Mouse (Mus musculus): ENCODE results near the gene Trp53bp2. TPM values are rescaled to one million over a fixed set of nuclear protein-coding genes. Genes with fewer than 3 reads are reported as not detected.

The Trp53bp2 gene
- total and polyA plus RNA-seq, 3 experiments = 2.6 to 15.1 TPM; not detected in 1

DNA sequence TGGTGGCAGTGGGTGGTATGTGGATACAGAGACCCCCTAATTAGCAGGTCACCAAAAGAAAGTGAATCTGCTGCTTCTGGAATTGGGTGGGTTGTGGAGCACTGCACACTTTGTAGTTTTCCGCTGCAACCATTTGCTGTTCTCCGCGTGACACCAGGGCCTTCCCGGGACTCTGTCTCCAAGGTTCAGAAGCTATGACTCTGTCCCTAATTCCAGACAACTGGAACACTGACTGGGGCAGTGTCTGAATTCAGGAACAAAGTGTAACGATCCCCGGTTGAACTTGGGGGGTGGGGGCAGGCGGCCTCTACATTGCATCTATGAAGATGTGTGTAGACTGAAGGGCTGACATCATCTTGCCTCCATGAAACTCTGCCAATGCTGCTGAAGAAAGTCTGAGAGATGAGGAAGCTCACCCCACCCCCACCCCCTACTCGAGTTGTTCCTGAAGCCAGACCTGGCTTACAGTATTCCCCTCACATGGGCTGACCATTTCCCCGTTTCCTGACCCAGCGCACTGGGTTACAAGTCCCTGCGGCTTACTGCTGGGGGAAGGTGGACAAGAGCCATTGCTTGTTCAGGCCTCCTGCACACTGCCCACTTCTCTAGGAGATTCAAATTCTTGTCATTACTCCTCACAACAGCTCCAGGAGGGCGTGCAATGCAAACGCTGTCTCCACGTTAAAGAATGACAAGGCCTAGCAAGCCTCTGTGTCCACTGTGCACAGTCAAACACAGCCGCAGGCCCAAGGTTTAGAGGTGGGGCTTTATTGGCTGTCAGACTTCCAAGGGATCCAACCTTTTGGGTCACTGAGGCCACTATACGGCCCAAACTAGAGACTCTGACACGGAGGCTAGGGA is 85.5 kb downstream of the Trp53bp2 start:
- no peak overlapping the region for H3K9ac ChIP-seq (ENCODE audit: control insufficient read depth, low read depth, low read length, poor library complexity, severe bottlenecking)
- H3K27ac ChIP-seq (ENCODE audit: control insufficient read depth, low read depth, low read length) = no peak overlapping the region
- H3K36me3 ChIP-seq (ENCODE audit: control insufficient read depth in 1 of 2, insufficient read depth in 2 of 2, low read length in 2 of 2) = peaks cover 0 to 4% of the 10 kb centered on the region in 2 experiments; a peak in 2 of 4 replicates
- DNase-seq (ENCODE audit: low read depth, low spot score) = no peak
- peaks cover 0 to 5% of the 10 kb centered on the region in 2 experiments; a peak in 2 of 4 replicates for H3K4me1 ChIP-seq (ENCODE audit: control insufficient read depth in 1 of 2, insufficient read depth in 2 of 2, low read length in 2 of 2)
- no peaks in the 10 kb centered on the region for H3K79me2 ChIP-seq (ENCODE audit: control insufficient read depth, insufficient read depth, low read length, poor library complexity)
- no peaks in the 10 kb centered on the region for H3K27me3 ChIP-seq (ENCODE audit: control insufficient read depth in 1 of 2, insufficient read depth in 2 of 2, low read length in 2 of 2)
- no peaks in the 10 kb centered on the region for H3K9me3 ChIP-seq (replicated peaks; ENCODE audit: insufficient read depth, low read length)
- H3K4me3 ChIP-seq (ENCODE audit: control insufficient read depth in 1 of 2, insufficient read depth in 1 of 2, low read depth in 2 of 2, low read length in 2 of 2) = no peak overlapping the region
- no peak for TF ChIP-seq USF1 (IDR thresholded peaks at IDR 0.05; ENCODE audit: low read depth, low read length)
- TF ChIP-seq GABPA (IDR thresholded peaks at IDR 0.05; ENCODE audit: low read depth, low read length) = no peak
- TF ChIP-seq TCF12 (IDR thresholded peaks at IDR 0.05; ENCODE audit: low read depth, low read length) = no peak
- TF ChIP-seq RAD21 (IDR thresholded peaks at IDR 0.05; ENCODE audit: low read depth, low read length) = no peak
- TF ChIP-seq HCFC1 (IDR thresholded peaks at IDR 0.05; ENCODE audit: low read depth, low read length) = no peak
- TF ChIP-seq USF2 (IDR thresholded peaks at IDR 0.05; ENCODE audit: borderline replicate concordance in 1 of 2, insufficient read depth in 1 of 2, low read depth in 1 of 2, low read length in 2 of 2) = no peak
- no peak for TF ChIP-seq CHD2 (IDR thresholded peaks at IDR 0.05; ENCODE audit: low read length)

DNA sequence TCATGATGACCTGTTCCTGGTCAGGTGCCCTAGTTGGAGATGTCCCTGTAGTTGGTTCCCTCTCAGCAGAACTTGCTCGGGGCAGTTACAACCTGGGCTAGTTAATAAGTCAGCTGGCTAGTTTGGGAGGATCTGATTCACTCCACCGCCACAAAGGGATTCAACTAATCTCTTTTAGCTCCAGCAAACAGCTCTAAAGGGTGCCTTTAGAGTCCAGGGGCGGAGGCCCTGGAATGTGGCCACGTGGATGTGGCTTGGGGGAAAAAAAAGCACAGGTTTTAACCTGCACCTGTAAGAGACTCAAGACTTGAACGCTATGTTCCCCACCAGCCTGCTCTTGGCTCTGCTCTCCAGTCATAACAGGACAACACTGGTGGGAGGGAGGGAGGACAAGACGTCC is 87.7 kb downstream of the Trp53bp2 start:
- no peaks in the 10 kb centered on the region for H3K4me1 ChIP-seq (ENCODE audit: control insufficient read depth in 1 of 2, insufficient read depth in 2 of 2, low read length in 2 of 2)
- no peaks in the 10 kb centered on the region for H3K36me3 ChIP-seq (ENCODE audit: control insufficient read depth in 1 of 2, insufficient read depth in 2 of 2, low read length in 2 of 2)
- H3K27ac ChIP-seq (ENCODE audit: control insufficient read depth, low read depth, low read length) = no peak overlapping the region
- no peak overlapping the region for H3K4me3 ChIP-seq (ENCODE audit: control insufficient read depth in 1 of 2, insufficient read depth in 1 of 2, low read depth in 2 of 2, low read length in 2 of 2)
- DNase-seq (ENCODE audit: low read depth, low spot score) = no peak
- TF ChIP-seq TAL1 (IDR thresholded peaks at IDR 0.05; ENCODE audit: low read length) (no peak), TBP (IDR thresholded peaks at IDR 0.05; ENCODE audit: low read depth, low read length) (no peak), POLR2AphosphoS2 (IDR thresholded peaks at IDR 0.05; ENCODE audit: low read length) (no peak), MYB (IDR thresholded peaks at IDR 0.05; ENCODE audit: low read depth, low read length) (no peak), HCFC1 (IDR thresholded peaks at IDR 0.05; ENCODE audit: low read depth, low read length) (no peak), ZNF384 (IDR thresholded peaks at IDR 0.05; ENCODE audit: low read depth, low read length) (no peak), UBTF (IDR thresholded peaks at IDR 0.05; ENCODE audit: borderline replicate concordance, insufficient read depth, low read depth, low read length) (no peak)
- H3K9ac ChIP-seq (ENCODE audit: control insufficient read depth, low read depth, low read length, poor library complexity, severe bottlenecking) = no peak overlapping the region
- H3K79me2 ChIP-seq (ENCODE audit: control insufficient read depth, insufficient read depth, low read length, poor library complexity) = no peaks in the 10 kb centered on the region
- H3K9me3 ChIP-seq (replicated peaks; ENCODE audit: insufficient read depth, low read length) = no peaks in the 10 kb centered on the region
- H3K27me3 ChIP-seq (ENCODE audit: control insufficient read depth in 1 of 2, insufficient read depth in 2 of 2, low read length in 2 of 2) = no peaks in the 10 kb centered on the region
